Mouse (Mus musculus): ENCODE measurements around the gene Ccdc144b.

The Ccdc144b gene

GRCm38 (mm10) chr3:36053447-36053846 is at the start of gene Ccdc144b:
Gene Ccdc144b (minus strand): TSS chr3:36053547.
- DNase-seq (ENCODE audit: low read depth) = no peak

- DNase-seq (ENCODE audit: low read depth) = no peak
Observed at GRCm38 (mm10) chr3:36095371-36095770, 42.0 kb upstream of the Ccdc144b start.

- no peak for DNase-seq (ENCODE audit: low read depth)
Observed at GRCm38 (mm10) chr3:36087591-36087990, 34.2 kb upstream of the Ccdc144b start.

GRCm38 (mm10) chr3:36085394-36085793 is 32.0 kb upstream of the Ccdc144b start:
- no peak for DNase-seq (ENCODE audit: low read depth)

GRCm38 (mm10) chr3:36083381-36083780 is 30.0 kb upstream of the Ccdc144b start:
- no peak for DNase-seq (ENCODE audit: low read depth)

- no peak for DNase-seq (ENCODE audit: low read depth)
Observed at GRCm38 (mm10) chr3:36082843-36083242, 29.5 kb upstream of the Ccdc144b start.

GRCm38 (mm10) chr3:36080741-36081140 is 27.4 kb upstream of the Ccdc144b start:
- no peak for DNase-seq (ENCODE audit: low read depth)

GRCm38 (mm10) chr3:36079886-36080285 is 26.5 kb upstream of the Ccdc144b start:
- DNase-seq (ENCODE audit: low read depth) = no peak

GRCm38 (mm10) chr3:36077386-36077785 is 24.0 kb upstream of the Ccdc144b start:
- no peak for DNase-seq (ENCODE audit: low read depth)

- DNase-seq (ENCODE audit: low read depth) = no peak
Observed at GRCm38 (mm10) chr3:36075466-36075865, 22.1 kb upstream of the Ccdc144b start.

GRCm38 (mm10) chr3:36074231-36074630 is 20.9 kb upstream of the Ccdc144b start:
- DNase-seq (ENCODE audit: low read depth) = no peak

GRCm38 (mm10) chr3:36071047-36071446 is 17.7 kb upstream of the Ccdc144b start:
- no peak for DNase-seq (ENCODE audit: low read depth)

- DNase-seq (ENCODE audit: low read depth) = no peak
Observed at GRCm38 (mm10) chr3:36070436-36070835, 17.1 kb upstream of the Ccdc144b start.

GRCm38 (mm10) chr3:36067731-36068130 is 14.4 kb upstream of the Ccdc144b start:
- no peak for DNase-seq (ENCODE audit: low read depth)

GRCm38 (mm10) chr3:36065843-36066651 is 12.7 kb upstream of the Ccdc144b start, which contains the start of gene Acad9:
Gene Acad9 (plus strand): TSS chr3:36065979.
- DNase-seq (ENCODE audit: low read depth) = peak; percentile 93

- DNase-seq (ENCODE audit: low read depth) = no peak
Observed at GRCm38 (mm10) chr3:36065166-36065565, 11.8 kb upstream of the Ccdc144b start.

GRCm38 (mm10) chr3:36064592-36065061 is 11.3 kb upstream of the Ccdc144b start:
- peak; percentile 43 for DNase-seq (ENCODE audit: low read depth)

- peak; percentile 81 for DNase-seq (ENCODE audit: low read depth)
Observed at GRCm38 (mm10) chr3:36060096-36060850, 6.9 kb upstream of the Ccdc144b start.

- DNase-seq (ENCODE audit: low read depth) = no peak
Observed at GRCm38 (mm10) chr3:36049106-36049505, 4.2 kb downstream of the Ccdc144b start.

- no peak for DNase-seq (ENCODE audit: low read depth)
Observed at GRCm38 (mm10) chr3:36045086-36045485, 8.3 kb downstream of the Ccdc144b start.

GRCm38 (mm10) chr3:36044520-36044919 is 8.8 kb downstream of the Ccdc144b start:
- no peak for DNase-seq (ENCODE audit: low read depth)

- no peak for DNase-seq (ENCODE audit: low read depth)
Observed at GRCm38 (mm10) chr3:36031740-36032510, 21.4 kb downstream of the Ccdc144b start.

Measured in naive thymus-derived CD4-positive, alpha-beta T cell, adult 2 months (primary cell).